ENCODE assay signal across 8 mouse cellular contexts in genomic region chr13:17805614-17805975, GRCm38 (mm10). TPM values are rescaled to one million over a fixed set of nuclear protein-coding genes. Genes with fewer than 3 reads are reported as not detected.
DNase-seq lines count a peak whose midpoint lies in the region; ATAC-seq and TF ChIP-seq lines count a peak whose summit lies in the region.

No protein-coding gene starts in this region.

- no peaks in the 10 kb centered on the region for H3K9me3 ChIP-seq in lung, embryonic 14.5 days (ENCODE audit: low read depth, low read length)
- H3K9me3 ChIP-seq in intestine, postnatal 0 days (ENCODE audit: control insufficient read depth), result no peaks in the 10 kb centered on the region
- no peaks in the 10 kb centered on the region for H3K9me3 ChIP-seq in neural tube, embryonic 15.5 days (replicated peaks)

- no peaks in the 10 kb centered on the region for H3K27me3 ChIP-seq in lung, embryonic 14.5 days (ENCODE audit: insufficient read depth, low read length)
- H3K27me3 ChIP-seq in intestine, postnatal 0 days (replicated peaks; ENCODE audit: control insufficient read depth, insufficient read depth, low read length), result no peaks in the 10 kb centered on the region
- H3K27me3 ChIP-seq in neural tube, embryonic 15.5 days (replicated peaks), result no peaks in the 10 kb centered on the region

- TF ChIP-seq CTCF in lung, embryonic 14.5 days (IDR thresholded peaks at IDR 0.05; ENCODE audit: low read depth), result no peak
- no peak for TF ChIP-seq CTCF in embryonic fibroblast, embryonic 13.5 days (IDR thresholded peaks at IDR 0.05; ENCODE audit: borderline replicate concordance, insufficient read depth, low read length)
- no peak for TF ChIP-seq CTCF in intestine, postnatal 0 days (IDR thresholded peaks at IDR 0.05; ENCODE audit: low read depth)

- ATAC-seq in lung, embryonic 14.5 days (ENCODE audit: insufficient read depth), result 0 out of 2 replicates have a peak, but pooled peaks have one; percentile 3
- ATAC-seq in intestine, postnatal 0 days, result no peak
- no peak; the same call in 1 of the 2 replicates for ATAC-seq in neural tube, embryonic 15.5 days (ENCODE audit: low FRiP score)

- peak overlapping the region; percentile 77 for H3K4me2 ChIP-seq in lung, embryonic 14.5 days
- H3K4me2 ChIP-seq in intestine, postnatal 0 days (replicated peaks; ENCODE audit: low read depth), result peak overlapping the region; percentile 81
- peak overlapping the region; percentile 65 for H3K4me2 ChIP-seq in neural tube, embryonic 15.5 days

- peak overlapping the region; percentile 98 for H3K27ac ChIP-seq in lung, embryonic 14.5 days (ENCODE audit: low read depth)
- peak overlapping the region; percentile 82 for H3K27ac ChIP-seq in embryonic fibroblast, embryonic 13.5 days (ENCODE audit: insufficient read depth, low read length)
- peak overlapping the region; percentile 99 for H3K27ac ChIP-seq in intestine, postnatal 0 days (ENCODE audit: low read depth, low read length)
- peak overlapping the region; percentile 96 for H3K27ac ChIP-seq in neural tube, embryonic 15.5 days (replicated peaks)

- H3K36me3 ChIP-seq in lung, embryonic 14.5 days (ENCODE audit: insufficient read depth), result 0 out of 2 replicates have a peak, but pooled peaks cover under 1% of the 10 kb centered on the region
- no peaks in the 10 kb centered on the region for H3K36me3 ChIP-seq in intestine, postnatal 0 days (ENCODE audit: control insufficient read depth, insufficient read depth)
- H3K36me3 ChIP-seq in neural tube, embryonic 15.5 days, result no peaks in the 10 kb centered on the region

- peak overlapping the region; percentile 96 for H3K9ac ChIP-seq in lung, embryonic 14.5 days
- H3K9ac ChIP-seq in intestine, postnatal 0 days (ENCODE audit: low read depth, low read length), result peak overlapping the region; percentile 97; the same call in 1 of the 2 replicates
- H3K9ac ChIP-seq in neural tube, embryonic 15.5 days (replicated peaks), result peak overlapping the region; percentile 60

- no peak for DNase-seq in lung, embryonic 14.5 days
- DNase-seq in lung, postnatal 25 days (ENCODE audit: low spot score), result no peak
- no peak for DNase-seq in gastrocnemius, adult 18-20 months (ENCODE audit: low spot score)
- DNase-seq in natural killer cell, adult 2 months (ENCODE audit: low spot score in 2 of 2), result no peak
- DNase-seq in adrenal gland, adult 18-20 months (ENCODE audit: low spot score in 2 of 2), result no peak

- WGBS in lung, embryonic 14.5 days, result under 1% methylated on average over 14 of the region's 14 CpGs
- WGBS in intestine, postnatal 0 days, result 1% methylated on average over 14 of the region's 14 CpGs
- under 1% methylated on average over 14 of the region's 14 CpGs for WGBS in neural tube, embryonic 15.5 days

- peaks cover 2% of the 10 kb centered on the region; the same call in 1 of the 2 replicates for H3K4me1 ChIP-seq in lung, embryonic 14.5 days (ENCODE audit: insufficient read depth)
- H3K4me1 ChIP-seq in embryonic fibroblast, embryonic 13.5 days (ENCODE audit: control insufficient read depth, insufficient read depth, low read length), result no peaks in the 10 kb centered on the region
- H3K4me1 ChIP-seq in intestine, postnatal 0 days (replicated peaks; ENCODE audit: control insufficient read depth, insufficient read depth, low read length), result peaks cover 3% of the 10 kb centered on the region; the same call in 1 of the 2 replicates
- peaks cover 13% of the 10 kb centered on the region for H3K4me1 ChIP-seq in neural tube, embryonic 15.5 days

- TF ChIP-seq POLR2A in embryonic fibroblast, embryonic 13.5 days (IDR thresholded peaks at IDR 0.05; ENCODE audit: low read depth, low read length), result no peak

- H3K4me3 ChIP-seq in lung, embryonic 14.5 days (ENCODE audit: low read depth, low read length), result peak overlapping the region; percentile 89
- peak overlapping the region; percentile 63 for H3K4me3 ChIP-seq in embryonic fibroblast, embryonic 13.5 days (ENCODE audit: insufficient read depth, low read length)
- H3K4me3 ChIP-seq in intestine, postnatal 0 days (ENCODE audit: low read depth, low read length), result peak overlapping the region; percentile 99
- H3K4me3 ChIP-seq in neural tube, embryonic 15.5 days (replicated peaks), result peak overlapping the region; percentile 98

RNA-seq across cellular contexts. Expression of gene Cdk13, which starts 0.7 kb away (rescaled TPM):
- polyA plus RNA-seq in lung, embryonic 14.5 days (2014; fragmentation: Nextera tagmentation; extraction: Ambion mirVana), result 23.0 and 27.6 TPM in 2 replicates
- 53.4 and 57.8 TPM in 2 replicates for polyA plus RNA-seq in embryonic fibroblast, embryonic 13.5 days (2011; ENCODE audit: insufficient read length, low read depth, missing spikeins)
- 10.7 and 14.0 TPM in 2 replicates for polyA plus RNA-seq in intestine, postnatal 0 days (2015; fragmentation: Nextera tagmentation; extraction: Ambion mirVana)
- 16.4 and 16.5 TPM in 2 replicates for polyA plus RNA-seq in neural tube, embryonic 15.5 days (2015; fragmentation: Nextera tagmentation; extraction: Ambion mirVana)
- 10 to 100 TPM; 18.6 to 19.6 TPM for total RNA-seq in gastrocnemius, adult 18-20 months (2021)
- total RNA-seq in adrenal gland, adult 18-20 months (2021), result 10 to 100 TPM; 54.0 to 67.0 TPM
